Mouse (Mus musculus) heart, adult 2 months (tissue): Measurements from ENCODE around the gene Wdr49.

Source experiments
- CTCF ChIP-seq: fragments of 200-600 bp; IDR thresholded peaks from 2 replicates; pipeline ENCODE4 v1.8.1; 2022; ENCODE audit warnings: antibody characterized with exemption, mild to moderate bottlenecking, moderate library complexity
- EP300 ChIP-seq: fragments of 200-500 bp; IDR thresholded peaks from 2 replicates; pipeline ENCODE4 v1.6.1; 2011; ENCODE audit warnings: low read depth, low read length, control low read depth; ENCODE audit not compliant: insufficient read depth
- POLR2A ChIP-seq: fragments of 200-500 bp; IDR thresholded peaks from 2 replicates; pipeline ENCODE4 v1.6.1; 2011; ENCODE audit warnings: mild to moderate bottlenecking, low read depth, low read length, control low read depth; ENCODE audit not compliant: insufficient read depth

GRCm38 (mm10) chr3:75517631-75518250, 35.8 kb upstream of the Wdr49 start:
- TF ChIP-seq CTCF (peak; percentile 84), EP300 (no peak), POLR2A (no peak)
